Mouse (Mus musculus) kidney, postnatal 0 days (tissue): ENCODE data around the gene Cdkn1b. TPM values are rescaled to one million over a fixed set of nuclear protein-coding genes. Genes with fewer than 3 reads are reported as not detected.

Experiments
- ATAC-seq: fragments of 200-750 bp; cut with Nextera tagmentation; replicated peaks from 2 replicates; pipeline ENCODE4 v1.8.0; 2017; ENCODE audit warnings: low read depth, moderate number of reproducible peaks, moderate TSS enrichment, moderate library complexity; ENCODE audit not compliant: low FRiP score
- DNase-seq: peaks from one replicate; pipeline ENCODE4 v3.0.0-alpha.2; 2016; ENCODE audit warnings: low spot score
- H3K27ac ChIP-seq: fragments of 300-500 bp; sonication (generic); 2 replicates; pipeline ENCODE4 v1.5.1; 2014; ENCODE audit warnings: mild to moderate bottlenecking
- H3K27me3 ChIP-seq: fragments of 300-500 bp; sonication (generic); 2 replicates; pipeline ENCODE4 v1.6.1; 2014; ENCODE audit warnings: low read length, mixed read lengths; ENCODE audit not compliant: insufficient read depth
- H3K36me3 ChIP-seq: fragments of 300-500 bp; sonication (generic); 2 replicates; pipeline ENCODE4 v1.6.1; 2014; ENCODE audit warnings: low read length, mixed read lengths; ENCODE audit not compliant: insufficient read depth
- H3K4me1 ChIP-seq: fragments of 300-500 bp; sonication (generic); replicated peaks from 2 replicates; pipeline ENCODE4 v1.6.1; 2014; ENCODE audit warnings: antibody characterized with exemption, low read length, mixed read lengths; ENCODE audit not compliant: insufficient read depth
- H3K4me2 ChIP-seq: fragments of 300-500 bp; sonication (generic); 2 replicates; pipeline ENCODE4 v1.6.1; 2014; ENCODE audit warnings: mild to moderate bottlenecking, low read length, moderate library complexity, mixed read lengths
- H3K4me3 ChIP-seq: fragments of 300-500 bp; sonication (generic); replicated peaks from 2 replicates; pipeline ENCODE4 v1.5.1; 2014; ENCODE audit warnings: low read depth, low read length
- H3K9ac ChIP-seq: fragments of 300-500 bp; sonication (generic); 2 replicates; pipeline ENCODE4 v1.6.1; 2014; ENCODE audit warnings: low read depth, low read length
- H3K9me3 ChIP-seq: fragments of 300-500 bp; sonication (generic); replicated peaks from 2 replicates; pipeline ENCODE4 v1.6.1; 2016; ENCODE audit warnings: low read length, inconsistent platforms, mixed read lengths
- CTCF ChIP-seq: IDR thresholded peaks from 2 replicates; pipeline ENCODE4 v1.5.1; 2016; ENCODE audit warnings: antibody characterized with exemption, low read depth, mild to moderate bottlenecking, moderate library complexity
- WGBS: fragments of 180-500 bp; shearing (Covaris S2); extraction: QIAGEN DNeasy Blood & Tissue Kit; methylation state at CpG from one replicate; pipeline ENCODE4 v1.1.7; 2014; 5-methylcytosine and 5-hydroxymethylcytosine counted together
- polyA plus RNA-seq: library from polyadenylated mRNA; unstranded; fragments of >200 nt; fragmentation: Nextera tagmentation; extraction: Ambion mirVana; gene quantifications from 2 replicates; pipeline ENCODE4 v1.2.1, GENCODE M21; 2015

The Cdkn1b gene
- polyA plus RNA-seq, 1 experiment from 2014 or later = 25.1 TPM

DNA sequence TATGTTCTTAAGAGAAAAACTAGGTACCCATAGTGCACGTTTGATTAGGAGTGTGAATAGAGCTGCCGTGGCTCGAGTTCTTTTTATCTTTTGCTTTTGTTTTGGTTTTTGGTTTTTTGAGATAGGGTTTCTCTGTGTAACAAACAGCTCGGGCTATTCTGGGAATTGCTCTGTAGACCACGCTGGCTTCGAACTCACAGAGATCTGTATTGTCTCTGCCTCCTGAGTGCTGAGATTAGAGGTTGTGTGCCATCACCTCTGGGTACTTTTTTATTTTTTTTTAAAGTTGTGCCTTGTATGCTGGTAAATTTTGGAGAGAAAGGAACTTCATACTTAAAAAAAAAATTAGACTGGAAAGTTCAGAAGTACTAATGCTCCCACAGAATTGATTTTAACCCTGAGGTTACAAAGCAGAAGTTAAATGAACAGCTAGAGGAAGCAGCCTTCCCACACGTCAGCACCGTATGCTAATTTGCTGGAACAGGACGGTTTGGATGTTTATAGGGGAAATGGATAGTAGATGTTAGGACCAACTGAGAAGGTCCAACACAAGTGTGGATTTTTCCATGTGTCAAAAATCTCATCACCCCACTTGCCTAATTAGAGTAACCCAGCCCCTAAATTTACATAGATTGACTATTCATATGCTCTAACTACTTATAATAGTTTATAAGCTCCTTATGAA, 2.5 kb downstream of the Cdkn1b start:
- H3K9me3 ChIP-seq = no peaks in the 10 kb centered on the region
- H3K4me1 ChIP-seq = peaks cover 6% of the 10 kb centered on the region; the same call in 1 of the 2 replicates
- peak overlapping the region; percentile 91 for H3K4me2 ChIP-seq
- 0 out of 2 replicates have a peak, but pooled peaks cover 3% of the 10 kb centered on the region for H3K36me3 ChIP-seq
- H3K4me3 ChIP-seq = peak overlapping the region; percentile 71
- ATAC-seq = no peak
- WGBS = 42% methylated on average over 9 of the region's 9 CpGs
- peak overlapping the region; percentile 90 for H3K9ac ChIP-seq
- peak; percentile 41 for DNase-seq
- no peak overlapping the region for H3K27ac ChIP-seq
- H3K27me3 ChIP-seq = no peaks in the 10 kb centered on the region
- TF ChIP-seq CTCF = no peak

GRCm38 (mm10) chr6:134923670-134924069, 3.5 kb downstream of the Cdkn1b start:
- WGBS = 77% methylated on average over 4 of the region's 4 CpGs
- peaks cover 5% of the 10 kb centered on the region; the same call in 1 of the 2 replicates for H3K4me1 ChIP-seq
- H3K9me3 ChIP-seq = no peaks in the 10 kb centered on the region
- no peaks in the 10 kb centered on the region for H3K27me3 ChIP-seq
- H3K4me3 ChIP-seq = peak overlapping the region; percentile 11; the same call in 1 of the 2 replicates
- peak overlapping the region; percentile 18; the same call in 1 of the 2 replicates for H3K9ac ChIP-seq
- H3K27ac ChIP-seq = no peak overlapping the region
- 0 out of 2 replicates have a peak, but pooled peaks cover 3% of the 10 kb centered on the region for H3K36me3 ChIP-seq
- H3K4me2 ChIP-seq = peak overlapping the region; percentile 31
- no peak for DNase-seq
- no peak for ATAC-seq
- TF ChIP-seq CTCF = no peak

DNA sequence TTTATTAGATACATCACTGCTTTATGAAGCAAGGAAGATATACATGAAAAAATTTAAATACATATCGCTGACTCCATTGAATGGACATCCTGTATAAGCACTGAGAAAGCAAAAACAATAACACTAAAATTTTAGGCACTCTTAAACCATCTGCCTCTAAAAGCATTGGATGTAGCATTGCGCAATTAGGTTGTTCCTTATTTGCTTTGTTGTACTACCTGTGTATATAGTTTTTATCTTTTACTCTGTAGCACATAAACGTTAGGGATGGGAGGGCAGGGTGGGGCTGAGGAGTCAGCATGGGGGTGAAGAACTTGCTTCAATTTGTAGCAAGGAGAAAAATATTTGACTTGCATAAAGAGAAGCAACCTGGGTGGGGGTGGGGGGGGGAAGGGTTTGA, 4.1 kb downstream of the Cdkn1b start:
- peak overlapping the region; percentile 2; the same call in 1 of the 2 replicates for H3K4me2 ChIP-seq
- H3K9me3 ChIP-seq = no peaks in the 10 kb centered on the region
- DNase-seq = no peak

DNA sequence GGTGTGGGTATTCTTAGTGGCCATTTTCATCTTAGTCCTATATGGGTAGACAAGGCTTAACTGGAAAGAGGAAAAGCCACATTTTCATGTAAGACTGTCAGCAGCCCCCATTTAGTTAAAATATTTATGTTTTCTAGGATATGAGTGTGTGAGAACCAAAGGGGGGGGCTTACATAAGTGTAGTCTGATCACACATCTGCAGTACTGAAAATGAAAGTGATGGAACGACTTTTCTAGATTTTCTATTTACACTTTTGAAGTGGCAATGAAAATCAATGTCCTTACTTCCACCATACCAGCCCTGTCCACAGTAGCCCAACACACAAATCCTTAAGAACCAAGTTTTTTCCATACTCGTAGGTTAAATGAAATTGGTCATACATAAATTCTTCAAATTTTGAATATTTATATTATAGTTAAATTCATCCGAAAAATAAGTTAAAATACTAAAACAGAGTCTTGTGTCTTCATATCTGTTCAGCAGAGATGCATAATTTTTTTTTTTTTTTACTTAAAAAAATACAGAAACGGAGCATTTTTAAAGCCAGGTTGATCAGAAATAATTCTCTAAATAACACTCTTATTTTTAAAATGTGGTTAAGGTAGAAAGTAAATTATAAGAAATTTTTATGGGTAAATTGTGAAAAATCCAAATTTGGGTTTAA, 5.6 kb downstream of the Cdkn1b start:
- no peak for TF ChIP-seq CTCF
- WGBS = 75% methylated on average over 4 of the region's 4 CpGs
- DNase-seq (peak; percentile 35), ATAC-seq (no peak)
- Histone ChIP-seq H3K27ac (no peak overlapping the region), H3K9ac (no peak overlapping the region), H3K27me3 (no peaks in the 10 kb centered on the region), H3K4me2 (peak overlapping the region; percentile 15; the same call in 1 of the 2 replicates), H3K36me3 (0 out of 2 replicates have a peak, but pooled peaks cover 3% of the 10 kb centered on the region), H3K4me1 (peaks cover 11% of the 10 kb centered on the region; the same call in 1 of the 2 replicates), H3K4me3 (no peak overlapping the region), H3K9me3 (no peaks in the 10 kb centered on the region)

More for the DNA sequence above, 4.1 kb downstream of the Cdkn1b start:
- WGBS = 79% methylated on average over 3 of the region's 3 CpGs
- 0 out of 2 replicates have a peak, but pooled peaks cover 3% of the 10 kb centered on the region for H3K36me3 ChIP-seq
- H3K4me3 ChIP-seq = no peak overlapping the region
- no peak for TF ChIP-seq CTCF
- ATAC-seq = no peak
- no peaks in the 10 kb centered on the region for H3K27me3 ChIP-seq
- peaks cover 5% of the 10 kb centered on the region; the same call in 1 of the 2 replicates for H3K4me1 ChIP-seq
- H3K9ac ChIP-seq = no peak overlapping the region
- no peak overlapping the region for H3K27ac ChIP-seq

DNA sequence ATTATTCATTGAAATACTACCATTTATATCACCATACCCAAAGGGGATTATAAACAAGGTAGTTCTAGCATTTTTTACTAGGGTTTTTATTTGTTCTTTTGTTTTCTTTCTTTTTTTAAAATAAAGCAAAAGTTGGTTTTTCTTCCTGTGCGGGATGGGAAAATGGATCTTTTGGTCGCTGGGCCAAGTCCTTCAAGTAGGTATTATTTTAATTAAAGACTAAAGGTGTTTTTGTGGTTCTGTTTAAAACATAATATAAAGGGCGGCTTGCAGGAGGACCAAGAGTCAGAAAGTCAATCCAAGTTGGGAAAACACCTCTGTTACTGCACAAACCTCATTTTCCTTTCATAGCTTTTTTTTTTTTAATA, 6.1 kb downstream of the Cdkn1b start:
- ATAC-seq = no peak
- 0 out of 2 replicates have a peak, but pooled peaks cover 3% of the 10 kb centered on the region for H3K36me3 ChIP-seq
- H3K27me3 ChIP-seq = no peaks in the 10 kb centered on the region
- WGBS = 32% methylated on average over 3 of the region's 3 CpGs
- H3K27ac ChIP-seq = peak overlapping the region; percentile 98
- H3K4me3 ChIP-seq = peak overlapping the region; percentile 62
- H3K9ac ChIP-seq = peak overlapping the region; percentile 87
- peaks cover 11% of the 10 kb centered on the region; the same call in 1 of the 2 replicates for H3K4me1 ChIP-seq
- peak overlapping the region; percentile 88 for H3K4me2 ChIP-seq
- H3K9me3 ChIP-seq = no peaks in the 10 kb centered on the region
- no peak for TF ChIP-seq CTCF
- DNase-seq = no peak
